Mouse (Mus musculus) midbrain, embryonic 12.5 days (tissue): ENCODE results near the gene Dennd5a. TPM values are rescaled to one million over a fixed set of nuclear protein-coding genes. Genes with fewer than 3 reads are reported as not detected.

Source experiments
- ATAC-seq: fragments of 200-750 bp; cut with Nextera tagmentation; 2 replicates; pipeline ENCODE4 v1.8.0; 2017; ENCODE audit warnings: low read depth, moderate TSS enrichment, moderate library complexity; ENCODE audit not compliant: low FRiP score
- H3K27ac ChIP-seq: fragments of 300-500 bp; sonication (generic); replicated peaks from 2 replicates; pipeline ENCODE4 v1.5.1; 2016; ENCODE audit warnings: mild to moderate bottlenecking
- H3K27me3 ChIP-seq: fragments of 300-500 bp; sonication (generic); 2 replicates; pipeline ENCODE4 v1.6.1; 2016; ENCODE audit warnings: mild to moderate bottlenecking
- H3K36me3 ChIP-seq: fragments of 300-500 bp; sonication (generic); 2 replicates; pipeline ENCODE4 v1.6.1; 2016
- H3K4me1 ChIP-seq: fragments of 300-500 bp; sonication (generic); 2 replicates; pipeline ENCODE4 v1.6.1; 2016
- H3K4me2 ChIP-seq: fragments of 300-500 bp; sonication (generic); replicated peaks from 2 replicates; pipeline ENCODE4 v1.6.1; 2016; ENCODE audit warnings: mild to moderate bottlenecking, moderate library complexity
- H3K4me3 ChIP-seq: fragments of 300-500 bp; sonication (generic); 2 replicates; pipeline ENCODE4 v1.5.1; 2016; ENCODE audit warnings: mild to moderate bottlenecking
- H3K9ac ChIP-seq: fragments of 300-500 bp; sonication (generic); replicated peaks from 2 replicates; pipeline ENCODE4 v1.6.1; 2016; ENCODE audit warnings: mild to moderate bottlenecking, moderate library complexity
- H3K9me3 ChIP-seq: fragments of 300-500 bp; sonication (generic); 2 replicates; pipeline ENCODE4 v1.6.1; 2016; ENCODE audit warnings: mild to moderate bottlenecking
- WGBS: fragments of 180-500 bp; shearing (Covaris S2); methylation state at CpG from one replicate; pipeline ENCODE4 v1.1.7; 2016; 5-methylcytosine and 5-hydroxymethylcytosine counted together
- polyA plus RNA-seq: library from polyadenylated mRNA; unstranded; fragments of >200 nt; fragmentation: Nextera tagmentation; extraction: Ambion mirVana; gene quantifications from 2 replicates; pipeline ENCODE4 v1.2.1, GENCODE M21; 2016

Gene Dennd5a
- polyA plus RNA-seq, 1 experiment from 2014 or later, result 51.8 TPM

GRCm38 (mm10) chr7:109848867-109849733, 111.2 kb downstream of the Dennd5a start:
- Histone ChIP-seq H3K4me2 (no peak overlapping the region), H3K9ac (0 out of 2 replicates have a peak overlapping the region, but pooled peaks have one; percentile 37), H3K36me3 (no peaks in the 10 kb centered on the region), H3K27me3 (peaks cover 21% of the 10 kb centered on the region; the same call in 1 of the 2 replicates), H3K9me3 (no peaks in the 10 kb centered on the region), H3K4me1 (peaks cover 25% of the 10 kb centered on the region), H3K4me3 (no peak overlapping the region), H3K27ac (peak overlapping the region; percentile 46)
- ATAC-seq, result peak; percentile 55; the same call in 1 of the 2 replicates
- 35% methylated on average over 11 of the region's 11 CpGs for WGBS

GRCm38 (mm10) chr7:109844100-109844499, 116.2 kb downstream of the Dennd5a start:
- Histone ChIP-seq H3K9me3 (no peaks in the 10 kb centered on the region), H3K4me2 (no peak overlapping the region), H3K4me3 (no peak overlapping the region), H3K9ac (no peak overlapping the region), H3K4me1 (peaks cover 4% of the 10 kb centered on the region; the same call in 1 of the 2 replicates), H3K36me3 (no peaks in the 10 kb centered on the region), H3K27ac (no peak overlapping the region), H3K27me3 (peaks cover 17% of the 10 kb centered on the region)
- no peak for ATAC-seq
- 88% methylated on average over 6 of the region's 6 CpGs for WGBS

Other genes with a start within 250 kb of the Dennd5a start
- not detected in 2 replicates for gene BC051019, start 236.6 kb downstream of the Dennd5a start, polyA plus RNA-seq
- not detected in 2 replicates for gene Ascl3, start 228.7 kb downstream of the Dennd5a start, polyA plus RNA-seq
- 62.3 and 64.5 TPM in 2 replicates for gene Tmem9b, start 207.6 kb downstream of the Dennd5a start, polyA plus RNA-seq
- gene Nrip3, start 178.4 kb downstream of the Dennd5a start, polyA plus RNA-seq, result 1.8 and 1.9 TPM in 2 replicates
- 1.7 and 4.7 TPM in 2 replicates for gene Scube2, start 94.8 kb downstream of the Dennd5a start, polyA plus RNA-seq
- gene Tmem41b, start 26.5 kb upstream of the Dennd5a start, polyA plus RNA-seq, result 74.6 and 77.5 TPM in 2 replicates
- gene Ipo7, start 57.8 kb upstream of the Dennd5a start, polyA plus RNA-seq, result 49.7 and 51.8 TPM in 2 replicates
- 28.0 and 31.3 TPM in 2 replicates for gene Zfp143, start 100.7 kb upstream of the Dennd5a start, polyA plus RNA-seq
- 31.4 and 32.7 TPM in 2 replicates for gene Wee1, start 161.6 kb upstream of the Dennd5a start, polyA plus RNA-seq